Mouse (Mus musculus) heart, adult 18-20 months (tissue): ENCODE measurements around the gene Tec. TPM values are rescaled to one million over a fixed set of nuclear protein-coding genes. Genes with fewer than 3 reads are reported as not detected.

Source experiments
- DNase-seq, 2 experiments: peaks; one replicate each; pipeline ENCODE4 v3.0.0; 2021 to 2022; ENCODE audit warnings: mixed read lengths in 1 of 2
- long read RNA-seq, 2 experiments: library from polyadenylated mRNA; stranded (forward); transcript quantifications; one replicate each; pipeline ENCODE4 v2.0.0; 2021
- total RNA-seq, 2 experiments: library from RNA; stranded (reverse); gene quantifications; 2 replicates each; pipeline ENCODE4 v1.2.3; 2021

The Tec gene
- total RNA-seq = 10 to 100 TPM; 15.0 to 16.8 TPM
- long read RNA-seq, experiment 1, transcript Tec-201 (19 exons, 2,659 nt) = major isoform, 8 of 16 reads
- long read RNA-seq, experiment 1, partial matches to known transcripts = 0 of 16 reads
- long read RNA-seq, experiment 1, other reads (novel, unspliced or antisense) = 2 of 16 reads
- long read RNA-seq, experiment 2, partial matches to known transcripts = 0 of 7 reads
- long read RNA-seq, experiment 2, other reads (novel, unspliced or antisense) = 3 of 7 reads

DNA sequence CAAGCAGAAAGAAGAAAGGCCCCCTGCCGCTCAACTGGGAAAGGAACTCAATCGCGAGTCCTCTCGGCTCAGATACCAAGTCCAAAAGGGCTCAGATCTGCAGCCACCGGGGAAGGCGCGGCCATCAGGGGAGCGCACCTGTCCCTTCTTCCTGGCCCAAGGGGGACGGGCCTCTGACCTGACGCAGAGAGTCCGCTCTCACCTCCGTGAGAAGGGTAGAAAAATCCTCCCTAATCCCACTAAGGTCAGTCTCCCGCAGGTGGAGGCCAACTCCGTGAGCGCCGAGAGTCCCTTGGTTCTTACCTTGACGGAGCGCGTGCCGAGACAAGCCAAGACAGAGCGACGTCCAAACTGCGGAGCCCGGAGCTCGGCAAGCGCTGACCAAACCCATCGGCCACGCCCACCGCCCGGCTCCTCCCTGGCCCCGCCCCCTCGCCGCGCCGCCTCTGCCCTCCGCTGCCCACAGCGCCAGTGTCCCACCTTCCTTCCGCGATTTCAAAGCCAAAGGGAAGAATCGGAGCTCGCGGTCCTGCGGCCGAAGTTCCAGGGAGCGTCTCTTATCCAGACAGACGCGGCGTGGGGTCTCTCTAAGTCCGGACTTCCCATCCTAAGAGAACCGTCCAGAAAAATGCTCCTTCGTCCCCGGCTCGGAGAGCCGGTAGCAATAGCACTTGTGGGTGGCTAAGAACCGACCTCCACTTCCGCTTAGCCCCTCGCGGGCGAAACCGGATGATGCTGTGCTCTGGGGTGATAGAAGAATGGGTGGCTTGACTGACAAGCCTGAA, at the start of gene Tec:
Gene Tec, minus strand, starts transcription at position 393 of the 785 bp plus-strand sequence.
- peak; percentile 94 to 95 for DNase-seq

DNA sequence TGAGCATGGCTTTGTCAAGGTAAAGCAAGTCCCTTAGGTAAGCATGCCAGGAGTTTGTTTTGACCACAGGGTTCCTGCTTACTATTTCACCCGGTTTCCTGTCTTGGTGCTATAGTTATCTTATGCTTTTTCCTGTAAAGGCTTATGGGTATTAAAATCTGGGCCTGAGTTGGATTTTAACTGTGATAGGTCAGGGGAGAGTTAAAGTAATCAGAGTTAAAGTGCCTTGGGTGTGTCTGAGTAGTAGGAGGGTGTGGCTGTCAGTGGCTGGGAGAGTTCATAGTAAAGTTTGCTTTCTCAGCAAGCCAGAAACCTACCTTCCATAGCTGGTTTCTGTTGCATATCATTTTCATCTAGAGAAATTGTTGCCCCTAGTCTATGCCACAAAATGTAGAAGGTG, 48.6 kb upstream of the Tec start:
- DNase-seq = no peak

DNA sequence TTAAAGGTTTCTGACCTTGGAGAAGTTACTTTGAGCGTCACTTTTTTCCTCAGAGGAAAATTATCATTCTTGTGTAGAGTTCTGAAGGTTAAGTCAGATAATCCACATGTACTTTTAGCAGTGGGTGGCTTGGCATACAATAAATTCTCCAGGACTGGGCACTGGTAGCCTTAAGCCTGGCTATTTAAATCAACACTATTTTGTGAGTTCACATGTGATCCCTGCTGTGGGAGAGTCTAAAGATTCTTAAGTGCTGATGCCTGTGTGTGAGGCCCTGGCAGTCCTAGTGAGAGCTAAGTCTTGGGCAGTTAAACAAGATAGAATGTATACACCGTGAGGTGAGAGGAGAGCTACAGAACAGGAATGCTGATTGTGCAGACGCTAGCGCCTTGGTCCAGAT, 47.8 kb upstream of the Tec start:
- no peak for DNase-seq

DNA sequence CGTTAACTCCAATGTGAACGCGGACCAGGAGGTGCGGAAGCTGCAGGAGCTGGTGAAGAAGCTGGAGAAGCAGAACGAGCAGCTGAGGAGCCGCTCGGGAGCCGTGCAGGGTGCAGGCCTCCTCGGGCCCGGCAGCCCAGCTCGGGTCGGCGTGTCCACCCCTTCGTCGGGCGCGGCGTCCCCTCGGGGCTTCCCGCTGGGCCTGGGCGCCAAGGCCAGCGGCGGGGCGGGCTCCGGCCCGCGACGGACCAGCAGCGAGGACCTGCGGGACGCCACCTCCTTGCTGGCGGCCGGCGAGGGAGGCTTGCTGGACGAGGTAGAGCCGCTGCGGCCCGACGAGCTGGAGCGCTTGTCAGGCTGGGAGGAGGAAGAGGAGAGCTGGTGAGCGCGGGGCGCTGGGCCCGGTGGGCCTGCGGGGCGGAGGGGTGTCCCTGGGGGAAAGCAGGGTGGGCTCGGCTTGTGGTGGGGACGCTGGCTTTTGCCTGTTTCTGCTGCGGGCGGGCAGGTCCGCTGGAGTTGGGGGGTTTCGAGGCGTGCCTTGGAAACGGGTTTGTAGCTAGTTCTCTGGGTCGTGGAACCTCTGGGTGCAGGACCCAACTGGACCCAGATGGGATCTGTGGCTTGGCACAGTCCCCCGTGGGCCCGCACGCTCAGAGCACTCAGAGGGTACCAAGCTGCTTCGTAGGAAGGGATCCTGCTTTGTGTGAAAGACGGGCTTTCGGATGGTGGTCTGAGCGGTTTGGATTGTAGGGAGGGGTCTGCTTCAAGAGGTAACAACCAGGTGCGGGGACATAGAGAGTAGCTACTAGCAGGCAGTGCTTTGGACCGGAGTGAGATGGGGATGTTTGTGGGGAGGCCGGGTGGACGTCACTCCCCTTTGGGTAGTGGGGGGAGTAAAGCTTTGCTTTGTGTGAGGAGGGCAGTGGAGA, 46.6 kb upstream of the Tec start:
- peak; percentile 30 to 61 for DNase-seq

DNA sequence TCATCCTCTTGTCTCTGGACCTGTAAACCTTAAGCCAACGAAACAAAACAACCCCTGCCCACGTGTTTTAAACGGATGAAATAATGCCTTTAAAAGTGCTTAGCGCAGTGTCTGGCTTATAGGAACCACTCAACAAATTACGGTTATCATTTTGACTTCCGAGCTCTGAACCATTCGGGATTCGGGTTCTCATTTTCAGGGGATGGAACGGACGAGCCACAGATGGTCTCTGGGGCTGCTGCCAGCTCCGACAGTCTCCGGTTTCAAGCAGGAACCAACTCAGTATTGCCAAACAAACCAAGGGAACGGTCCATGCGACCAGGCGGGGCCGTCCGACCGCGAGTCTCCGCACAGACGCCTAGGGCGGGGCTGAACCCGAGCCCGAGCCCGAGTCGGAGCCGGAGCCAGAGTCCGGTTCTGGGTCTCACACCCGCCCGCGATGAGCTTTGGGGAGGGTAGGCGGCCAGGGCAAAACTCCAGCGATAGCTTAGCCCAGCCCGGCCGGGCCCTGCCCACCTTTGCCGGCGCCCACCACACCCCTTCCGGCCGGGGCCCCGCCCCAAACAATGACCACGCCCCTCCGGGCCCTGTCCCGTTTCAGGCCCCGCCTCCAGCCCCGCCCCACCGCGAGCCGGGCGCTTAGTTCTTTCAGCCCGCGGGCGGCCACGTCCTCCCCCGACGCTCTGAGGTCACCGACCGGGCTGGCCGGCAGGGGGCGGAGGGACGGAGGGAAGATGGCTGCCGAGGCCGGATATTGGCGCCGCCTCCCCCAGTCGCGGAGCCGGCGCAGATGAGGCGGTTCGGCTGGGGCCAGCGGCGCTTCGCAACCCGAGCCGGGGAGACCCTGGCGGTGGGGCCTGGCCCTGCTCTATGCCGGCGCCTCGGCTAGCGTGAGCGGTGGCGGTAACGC, 45.6 kb upstream of the Tec start, which contains the start of gene Slain2:
Gene Slain2, plus strand, starts transcription at position 657 of the 910 bp plus-strand sequence.
- DNase-seq = peak; percentile 99

DNA sequence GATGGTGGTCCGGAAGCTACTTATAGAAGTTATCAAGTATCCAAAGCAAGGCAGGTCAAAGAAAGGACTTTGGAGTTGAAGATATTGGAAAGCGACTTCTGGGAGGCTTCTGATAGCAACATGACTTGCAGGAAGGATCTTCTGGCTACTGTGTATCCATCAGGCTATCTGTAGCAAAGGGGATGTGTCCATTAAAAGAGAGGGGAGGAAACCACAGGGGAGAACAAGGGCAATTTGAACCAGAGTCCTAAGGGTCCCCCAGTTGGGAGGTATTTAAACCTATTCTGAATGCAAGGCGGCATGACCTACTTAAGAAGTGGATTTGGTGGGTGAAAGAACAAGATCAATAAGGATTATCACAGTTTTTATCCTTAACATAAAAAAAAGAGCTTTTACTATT, 43.0 kb upstream of the Tec start:
- no peak for DNase-seq

DNA sequence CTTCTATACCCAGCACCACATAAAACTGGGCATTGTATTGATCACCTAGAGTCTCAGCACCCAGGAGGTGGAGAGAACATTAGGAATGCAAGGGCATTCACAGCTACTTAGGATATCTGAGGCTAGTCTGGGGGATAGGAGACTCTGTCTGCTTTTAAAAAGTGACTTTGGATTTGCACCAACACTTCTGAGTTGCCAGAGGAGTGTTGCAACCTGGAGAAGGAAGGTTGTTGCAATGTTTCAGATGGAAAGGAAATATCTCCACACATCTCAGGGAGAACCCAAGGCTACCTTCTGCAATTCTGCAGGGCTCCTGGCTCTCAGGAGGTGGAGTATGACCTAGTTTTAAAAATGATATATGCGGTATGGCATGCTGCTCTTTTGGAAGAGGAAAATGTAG, 42.1 kb upstream of the Tec start:
- DNase-seq = no peak

DNA sequence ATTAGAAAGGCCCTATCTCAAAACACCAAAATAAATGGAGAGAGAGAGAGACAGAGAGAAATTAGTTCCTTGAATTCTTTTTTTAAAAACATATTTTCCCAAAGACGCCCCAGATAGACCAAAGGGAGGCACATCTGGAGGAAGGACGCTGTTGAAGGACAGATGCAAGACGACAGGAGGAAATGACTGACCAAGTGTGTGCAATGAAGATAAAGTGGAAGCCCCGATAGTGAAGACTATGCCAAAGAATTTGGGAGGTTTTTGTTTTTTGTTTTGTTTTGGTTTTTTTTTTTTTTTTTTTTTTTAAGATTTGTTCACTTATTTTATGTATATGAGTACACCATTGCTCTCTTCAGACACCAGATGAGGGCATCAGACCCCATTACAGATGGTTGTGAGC, 41.1 kb upstream of the Tec start:
- DNase-seq = no peak

DNA sequence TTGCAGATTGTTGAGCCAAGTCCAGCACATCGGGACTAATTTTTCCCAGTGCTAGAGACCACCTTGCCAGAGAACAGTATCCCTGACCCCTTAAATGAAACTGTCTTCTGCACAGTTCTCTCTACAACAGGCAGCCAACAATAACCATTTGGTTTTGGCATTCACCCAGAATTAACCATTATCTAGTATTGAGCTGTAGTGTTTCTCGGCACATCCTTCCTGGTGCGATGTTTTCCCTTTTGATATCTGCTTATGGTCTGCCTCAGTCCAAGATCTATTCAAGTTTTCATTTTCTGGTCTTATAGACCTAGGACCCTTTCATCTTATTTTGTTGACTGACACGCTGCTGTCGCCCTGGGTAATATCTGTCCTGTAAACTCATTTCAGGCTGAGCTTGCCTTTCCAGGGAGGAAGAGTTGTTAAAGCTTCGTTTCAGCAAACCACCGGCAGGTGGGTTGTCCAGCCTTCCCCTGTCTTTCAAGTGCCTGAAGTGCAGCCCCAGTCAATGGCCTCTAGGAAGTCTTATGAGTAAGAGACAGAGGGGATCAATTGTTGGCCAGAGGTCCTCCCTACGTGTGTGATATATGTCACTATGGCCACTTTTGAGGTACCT, 40.1 kb upstream of the Tec start:
- DNase-seq = no peak

DNA sequence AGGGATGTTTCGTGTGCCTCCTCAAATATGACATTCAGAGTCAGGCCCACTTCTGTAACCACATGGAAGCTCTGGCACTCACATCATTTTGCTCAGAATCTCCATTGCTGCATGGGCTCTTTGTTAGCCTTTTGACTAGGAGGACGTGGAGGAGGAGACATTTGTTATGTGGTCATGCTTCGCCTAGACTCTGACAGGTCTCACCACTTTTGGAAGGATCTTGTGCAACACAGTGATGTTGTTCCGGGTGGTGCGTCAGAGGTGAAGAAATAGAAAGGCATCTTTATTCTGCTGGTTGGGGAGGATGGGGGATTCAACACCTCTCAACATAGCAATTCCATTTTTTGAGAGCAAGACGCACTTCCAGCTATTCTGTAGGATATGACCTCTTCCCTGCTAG, 39.1 kb upstream of the Tec start:
- no peak for DNase-seq

DNA sequence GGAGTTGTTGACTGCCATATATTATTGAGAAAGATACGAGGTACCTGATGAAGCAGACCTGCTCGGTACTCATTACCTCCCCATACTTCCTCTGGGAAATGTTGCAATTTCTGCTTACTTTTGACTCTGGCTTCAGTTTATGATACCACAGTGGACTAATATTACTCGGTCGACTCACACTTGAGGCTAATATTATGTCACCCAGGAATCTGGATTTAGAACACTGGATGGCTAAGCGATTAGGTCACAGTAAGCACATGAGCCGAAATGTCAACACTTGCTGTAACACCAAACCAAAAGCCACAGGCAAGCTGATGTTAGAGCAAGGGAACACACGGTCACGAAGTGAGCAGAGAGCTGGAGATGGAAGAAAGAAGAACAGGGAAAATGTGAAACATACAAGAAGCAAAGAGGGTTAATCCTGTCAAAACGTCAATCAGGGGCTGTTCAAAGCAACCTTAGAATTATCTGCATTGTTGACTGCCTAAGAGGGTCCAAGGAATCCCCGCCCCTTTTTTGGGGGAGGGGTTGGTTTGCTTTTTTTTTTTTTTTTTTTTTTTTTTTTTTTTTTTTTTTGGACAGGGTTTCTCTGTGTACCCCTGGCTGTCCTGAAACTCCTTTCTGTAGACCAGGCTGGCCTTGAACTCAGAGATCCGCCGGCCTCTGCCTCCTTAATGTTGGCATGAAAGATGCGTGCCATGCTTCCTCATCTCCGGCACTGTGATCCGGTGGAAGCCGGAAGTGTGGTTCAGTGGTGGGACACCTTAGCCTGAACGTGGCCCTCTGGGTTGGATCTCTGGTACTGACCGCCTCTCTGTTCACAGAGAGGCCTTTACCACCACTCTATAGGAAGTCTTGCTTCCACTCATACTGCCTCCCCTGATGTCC, 36.9 kb upstream of the Tec start:
- DNase-seq = peak; percentile 69 to 84

DNA sequence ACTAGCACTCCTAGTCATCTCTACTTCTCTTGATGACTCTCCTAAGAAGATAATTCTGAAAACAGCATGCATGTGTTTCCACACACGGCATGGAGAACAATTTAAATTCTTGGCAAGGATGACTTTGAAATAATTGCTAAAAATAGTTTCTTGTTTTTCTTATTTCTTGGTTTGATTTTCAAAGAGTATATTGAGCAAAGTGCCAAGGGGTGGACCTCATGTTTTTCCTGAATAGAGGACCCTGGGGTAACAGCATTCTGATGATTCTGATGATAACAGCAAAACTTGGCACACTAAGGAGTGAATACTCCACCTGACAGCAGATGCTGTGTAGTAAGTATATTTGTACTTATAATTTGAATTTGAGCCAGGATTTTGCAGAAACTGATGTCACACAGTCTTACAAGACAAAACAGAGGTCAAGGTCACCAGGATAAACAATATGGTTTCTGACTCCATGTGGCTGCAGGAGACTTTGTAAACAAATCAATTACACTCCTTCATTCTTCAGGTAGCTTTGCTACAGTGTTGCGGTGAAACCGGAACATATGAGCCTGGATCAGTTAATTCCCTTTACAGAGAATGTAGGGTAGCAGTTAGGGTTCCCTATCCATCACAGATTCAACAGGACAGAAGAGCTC, 34.7 kb upstream of the Tec start:
- DNase-seq = peak in 1 of 2 experiments; percentile 49

DNA sequence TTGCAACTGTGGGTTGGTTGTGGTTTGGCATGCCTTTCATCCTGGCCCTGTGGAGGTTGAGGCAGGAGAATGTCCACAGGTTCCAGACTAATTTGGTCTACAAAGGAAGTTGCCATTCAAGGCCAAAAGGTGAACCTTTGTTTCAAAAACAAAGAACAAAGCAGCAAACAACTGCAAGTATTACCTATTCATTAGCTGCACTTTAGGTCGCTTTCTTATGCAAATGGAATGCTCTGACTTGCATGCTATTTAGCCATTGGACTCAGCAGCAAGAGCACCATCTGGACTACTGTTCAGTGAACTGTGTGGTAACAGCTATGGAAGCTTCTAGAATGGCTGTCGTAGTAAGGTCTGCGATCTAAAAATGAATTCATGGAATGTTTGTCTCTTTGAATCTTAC, 34.0 kb upstream of the Tec start:
- DNase-seq = no peak

DNA sequence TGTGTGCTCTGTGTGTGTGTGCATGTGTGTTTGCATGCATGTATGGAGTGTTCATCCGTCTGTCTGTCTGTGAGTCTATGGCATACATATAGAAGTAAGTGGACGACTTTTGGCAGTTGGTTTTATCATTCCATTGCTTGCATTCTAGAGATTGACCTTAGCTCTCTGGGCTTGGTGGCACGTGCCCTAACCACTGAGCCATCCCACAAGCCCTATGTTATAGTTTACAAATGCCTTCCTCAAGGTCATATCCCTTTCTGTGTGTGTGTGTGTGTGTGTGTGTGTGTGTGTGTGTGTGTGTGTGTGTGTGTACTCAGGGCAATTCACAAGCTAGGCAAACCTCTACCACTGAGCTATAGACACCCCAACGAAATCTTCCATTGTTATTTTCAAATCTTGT, 33.6 kb upstream of the Tec start:
- DNase-seq = no peak

DNA sequence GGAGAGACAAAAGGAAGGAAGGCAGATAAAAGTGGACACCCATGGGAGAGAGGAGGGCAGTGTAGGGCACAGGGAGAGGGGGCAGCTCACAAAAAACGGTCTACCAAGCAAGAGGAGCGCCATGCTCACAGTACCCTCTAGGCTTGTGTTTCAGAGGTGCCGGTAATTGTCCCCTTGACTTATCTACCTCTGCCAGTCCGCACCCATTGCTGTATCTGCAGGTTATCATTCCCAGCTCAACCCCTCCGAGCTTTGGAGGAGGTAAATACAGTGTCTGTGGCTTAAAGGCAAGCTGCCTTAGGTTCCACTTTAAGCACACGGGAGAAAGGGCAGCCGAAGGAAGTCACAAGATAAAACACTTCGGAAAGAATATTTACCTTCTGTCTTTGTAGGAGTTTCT, 31.0 kb upstream of the Tec start:
- no peak for DNase-seq

DNA sequence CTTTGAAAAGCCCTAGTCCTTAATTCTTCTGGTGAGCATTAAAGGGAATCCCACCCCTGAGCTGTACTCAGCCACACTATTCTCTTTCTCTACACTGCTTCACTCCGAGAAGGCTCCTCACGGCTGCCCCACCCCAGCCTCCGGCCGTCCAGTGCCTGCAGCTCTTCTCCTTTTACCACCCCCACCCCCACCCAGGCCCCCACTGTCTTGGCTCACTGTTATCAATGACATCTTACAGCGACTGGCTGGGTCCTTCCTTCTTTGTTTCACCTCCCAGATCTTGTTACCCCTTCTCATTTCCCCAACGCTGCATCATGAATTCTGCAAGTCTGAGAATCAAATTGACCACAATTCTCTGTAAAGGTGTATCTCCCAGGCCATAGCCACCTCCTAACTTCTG, 29.7 kb upstream of the Tec start:
- DNase-seq = no peak

DNA sequence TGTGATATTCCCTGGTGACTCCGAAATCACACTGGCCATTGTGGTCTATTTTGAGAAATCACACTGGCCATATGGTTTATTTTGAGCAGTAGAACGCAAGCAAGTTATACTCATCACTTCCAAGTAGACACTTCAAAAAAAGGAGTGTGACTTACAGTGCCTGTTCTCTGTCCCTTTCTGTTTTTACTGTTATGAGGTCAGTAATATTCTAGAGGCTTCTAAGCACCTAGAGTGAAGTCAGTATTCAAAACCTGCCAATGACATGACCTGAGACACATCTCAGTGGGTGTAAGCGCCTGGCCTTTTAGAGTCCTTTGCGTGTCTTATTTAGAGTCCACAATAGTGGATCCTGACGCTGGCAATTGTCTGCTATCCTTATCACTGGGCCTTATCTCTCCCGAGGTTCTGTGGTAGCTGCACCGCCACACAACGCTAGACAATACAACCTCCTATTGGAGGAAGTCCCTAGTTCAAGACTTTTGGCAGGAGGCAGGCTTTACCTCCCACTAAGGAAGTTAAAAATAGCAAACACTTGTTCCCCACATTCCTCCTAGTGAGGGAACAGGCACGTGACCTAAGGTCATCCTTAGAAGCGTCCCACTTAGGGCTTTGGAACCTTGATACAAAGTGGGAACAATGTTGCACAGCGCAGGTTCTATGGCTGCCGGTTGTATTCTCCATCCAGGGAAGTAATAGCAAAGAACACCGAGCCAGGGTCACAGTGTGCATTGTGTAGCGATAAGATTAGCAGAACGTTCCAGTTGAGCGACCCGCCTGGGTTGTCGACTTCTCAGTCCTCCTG, 28.4 kb upstream of the Tec start:
- DNase-seq = peak; percentile 67 to 82

DNA sequence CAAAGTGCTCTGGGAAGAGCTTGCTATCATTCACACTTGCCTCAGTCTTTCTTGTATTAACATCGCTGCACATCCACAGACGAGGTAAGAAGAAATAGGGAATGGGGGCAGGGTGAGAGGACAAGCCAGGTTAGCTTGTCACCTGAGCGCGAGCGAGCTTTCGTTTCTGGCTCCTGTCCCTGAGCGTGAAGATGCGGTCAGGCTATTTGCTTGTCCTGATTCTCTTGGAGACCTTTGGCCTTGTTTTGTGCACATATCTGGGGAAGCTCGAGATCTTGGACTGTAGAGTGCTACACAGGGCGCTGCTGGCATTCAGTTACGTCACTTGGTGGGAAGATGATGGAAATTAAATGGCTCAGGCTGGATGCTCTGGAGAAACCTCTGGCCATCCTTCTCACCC, 27.0 kb upstream of the Tec start:
- no peak for DNase-seq

DNA sequence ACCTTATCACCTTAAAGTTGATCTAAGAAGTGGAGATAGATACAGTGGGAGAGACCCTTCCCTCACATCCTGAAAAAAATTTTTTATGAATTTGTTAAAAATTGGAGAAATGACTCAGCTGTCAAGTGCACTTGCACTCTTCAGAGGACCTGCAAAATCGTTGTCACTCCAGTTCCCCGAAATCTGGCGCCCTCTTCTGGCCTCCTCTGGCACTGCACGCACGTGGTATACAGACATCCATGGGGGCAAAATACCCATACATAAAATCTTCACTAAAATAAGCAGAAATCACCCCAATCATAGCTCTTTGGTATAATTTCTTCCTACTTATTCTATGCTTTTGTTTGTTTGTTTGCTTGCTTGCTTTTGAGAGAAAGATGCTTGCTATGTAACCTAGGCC, 25.7 kb upstream of the Tec start:
- DNase-seq = no peak
